Mouse (Mus musculus) cerebellum, adult 11-12 months (tissue): ENCODE measurements around the gene Zmynd15.

Experiments
- DNase-seq: peaks from one replicate; pipeline ENCODE4 v3.0.0; 2022

Zmynd15 gene

GRCm38 (mm10) chr11:70509753-70510564 is 50.7 kb downstream of the Zmynd15 start:
- peak; percentile 37 for DNase-seq

GRCm38 (mm10) chr11:70511242-70511641 is 52.0 kb downstream of the Zmynd15 start:
- DNase-seq = no peak

DNA sequence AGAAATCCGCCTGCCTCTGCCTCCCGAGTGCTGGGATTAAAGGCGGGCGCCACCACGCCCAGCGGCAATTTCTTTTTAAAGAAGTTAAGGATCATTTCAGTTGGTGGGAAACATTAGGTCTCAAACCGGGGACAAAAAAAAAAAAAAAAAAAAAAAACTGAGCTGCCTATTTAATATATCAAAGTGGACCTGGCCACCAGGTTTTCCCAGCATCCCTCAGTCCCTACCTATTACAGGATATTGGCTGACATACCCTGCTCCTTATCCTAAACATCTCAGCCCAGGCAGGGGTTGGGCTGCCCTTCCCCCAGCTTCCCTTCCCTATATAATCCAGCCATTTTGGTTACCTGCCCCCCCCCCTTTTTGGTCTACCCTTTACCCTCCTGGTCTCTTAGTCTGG is 52.6 kb downstream of the Zmynd15 start:
- no peak for DNase-seq

DNA sequence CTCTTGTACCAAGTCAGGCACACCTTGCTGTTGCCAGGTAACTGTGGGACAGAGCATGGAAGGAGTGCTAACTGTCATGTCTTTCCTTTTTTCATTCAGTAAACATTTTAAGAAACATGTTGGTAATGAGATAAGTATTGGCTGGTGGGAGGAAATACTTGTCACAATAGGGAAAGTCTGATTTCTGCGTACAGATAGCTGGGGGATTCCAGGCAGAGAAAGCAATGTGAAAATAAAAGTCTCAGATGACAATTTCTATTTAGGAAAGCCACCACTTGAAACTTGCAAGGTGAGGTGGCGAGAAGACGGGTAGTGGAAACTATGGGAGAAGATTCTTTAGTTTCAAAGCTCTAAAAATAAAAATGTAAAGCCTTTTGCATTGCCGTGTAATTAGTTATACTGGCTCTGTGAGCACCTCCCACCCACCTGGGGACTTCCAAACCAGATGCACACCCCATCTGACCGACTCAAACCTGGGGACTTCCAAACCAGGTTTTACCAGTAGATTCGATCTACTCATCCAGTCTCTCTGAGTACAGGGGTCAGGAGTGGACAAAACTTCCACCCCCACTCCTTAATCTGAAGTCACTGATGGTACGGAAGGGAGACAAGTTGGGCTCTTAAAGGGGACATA is 53.6 kb downstream of the Zmynd15 start:
- no peak for DNase-seq

GRCm38 (mm10) chr11:70513520-70513919 is 54.3 kb downstream of the Zmynd15 start:
- no peak for DNase-seq

DNA sequence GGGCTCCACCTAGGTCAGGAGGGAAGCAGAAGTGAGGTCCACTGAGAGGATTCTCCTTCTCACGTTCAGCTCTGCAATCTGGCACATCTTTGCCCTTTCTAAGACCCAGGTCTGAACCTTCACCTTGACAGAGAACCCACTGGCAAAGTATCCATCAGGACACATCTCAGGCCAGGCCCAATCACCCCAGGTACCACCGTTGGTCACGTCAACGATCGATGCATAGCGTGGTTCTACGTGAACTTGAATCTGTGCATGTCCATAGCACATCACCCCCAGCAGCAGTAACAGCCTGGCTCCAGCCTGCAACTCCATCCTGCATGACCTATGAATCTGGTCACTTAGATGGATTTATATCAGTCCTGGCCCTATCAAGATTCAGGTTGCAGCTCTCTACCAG is 55.1 kb downstream of the Zmynd15 start, which contains the start of gene Vmo1:
Gene Vmo1 (minus strand): TSS at position 329 of the 400 bp plus-strand sequence.
- no peak for DNase-seq
